In the genomic region with DNA sequence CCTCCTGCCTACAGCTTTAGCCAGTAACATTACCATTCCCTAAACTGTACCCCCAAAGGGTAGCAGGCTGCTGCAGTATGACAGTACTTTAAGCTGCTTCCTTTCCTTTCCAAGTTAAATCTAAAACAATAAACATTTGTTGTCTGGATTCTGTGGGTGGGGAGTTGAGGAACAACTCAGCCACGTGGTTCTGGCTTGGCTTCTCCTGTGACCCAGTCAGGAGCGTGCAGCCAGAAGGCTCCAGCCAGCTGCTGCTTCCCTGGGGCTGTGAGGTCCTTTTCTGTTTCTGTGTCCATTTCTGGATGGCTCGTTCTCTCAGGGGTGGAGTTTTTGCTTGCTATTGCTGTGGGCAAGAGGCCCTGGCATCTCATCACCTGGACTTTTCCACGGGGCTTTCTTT, we compare ENCODE assay signal across 12 mouse cellular contexts.
DNase-seq lines count a peak whose midpoint lies in the region; ATAC-seq and TF ChIP-seq lines count a peak whose summit lies in the region.
"Had no signal": no experiment of that assay in that cellular context is flagged by ENCODE, and none has a peak within 500 bp of the region (broad histone marks: within the 10 kb centered on the region; RNA-seq: fewer than 3 reads in every experiment).

No protein-coding gene starts in this region.

- 46% methylated on average over 4 of the region's 4 CpGs for WGBS in lung, embryonic 16.5 days
- 18% methylated on average over 4 of the region's 4 CpGs for WGBS in lung, adult 2 months
- 21% methylated on average over 4 of the region's 4 CpGs for WGBS in heart, adult 2 months
- WGBS in liver, embryonic 11.5 days = 76% methylated on average over 4 of the region's 4 CpGs

- peak; percentile 66 for ATAC-seq in lung, embryonic 16.5 days (ENCODE audit: low read depth)
- ATAC-seq in liver, embryonic 11.5 days (replicated peaks; ENCODE audit: low FRiP score) = no peak
- ATAC-seq: forebrain, embryonic 15.5 days had no signal

- no peak overlapping the region for H3K4me3 ChIP-seq in lung, embryonic 16.5 days (ENCODE audit: low read length)
- no peak overlapping the region for H3K4me3 ChIP-seq in lung, adult 2 months (replicated peaks; ENCODE audit: extremely low read depth, low read depth, low read length)
- H3K4me3 ChIP-seq in heart, adult 2 months = no peak overlapping the region
- H3K4me3 ChIP-seq in liver, embryonic 11.5 days (ENCODE audit: low read depth, low read length) = no peak overlapping the region
- H3K4me3 ChIP-seq: forebrain, embryonic 15.5 days had no signal

- no peaks in the 10 kb centered on the region for H3K79me2 ChIP-seq in heart, adult 2 months (replicated peaks; ENCODE audit: control insufficient read depth, insufficient read depth, low read length)

- TF ChIP-seq EP300 in heart, adult 2 months (IDR thresholded peaks at IDR 0.05; ENCODE audit: insufficient read depth, low read depth, low read length) = no peak

- DNase-seq in adrenal gland, postnatal 10 days = peak; percentile 28
- no peak for DNase-seq in adrenal gland, postnatal 14 days
- DNase-seq in lung, adult 2 months = no peak
- peak; percentile 48 to 67 for DNase-seq in heart, adult 2 months
- peak; percentile 36 to 59 for DNase-seq in lung, postnatal 4 days
- no peak for DNase-seq in liver, embryonic 11.5 days (ENCODE audit: low spot score)
- no peak for DNase-seq in ovary, postnatal 10 days (ENCODE audit: low spot score)
- DNase-seq: cerebellum, adult 11-12 months; right cerebral cortex, postnatal 14 days had no signal

- no peaks in the 10 kb centered on the region for H3K36me3 ChIP-seq in lung, embryonic 16.5 days (ENCODE audit: control insufficient read depth, insufficient read depth, low read length)
- H3K36me3 ChIP-seq in heart, adult 2 months (ENCODE audit: control insufficient read depth, insufficient read depth, low read length) = no peaks in the 10 kb centered on the region
- no peaks in the 10 kb centered on the region for H3K36me3 ChIP-seq in liver, embryonic 11.5 days (ENCODE audit: control insufficient read depth, insufficient read depth, low read length)
- H3K36me3 ChIP-seq: forebrain, embryonic 15.5 days had no signal

- H3K9me3 ChIP-seq in lung, embryonic 16.5 days (ENCODE audit: control insufficient read depth, low read length) = no peaks in the 10 kb centered on the region
- H3K9me3 ChIP-seq in liver, embryonic 11.5 days (ENCODE audit: control insufficient read depth, low read length) = no peaks in the 10 kb centered on the region
- H3K9me3 ChIP-seq: forebrain, embryonic 15.5 days had no signal

- peak overlapping the region; percentile 54 for H3K27ac ChIP-seq in lung, embryonic 16.5 days (ENCODE audit: low read length)
- peak overlapping the region; percentile 77 for H3K27ac ChIP-seq in heart, adult 2 months
- H3K27ac ChIP-seq in liver, embryonic 11.5 days (ENCODE audit: low read depth, low read length) = no peak overlapping the region
- H3K27ac ChIP-seq: forebrain, embryonic 15.5 days had no signal

- peaks cover 26% of the 10 kb centered on the region for H3K4me1 ChIP-seq in lung, embryonic 16.5 days (replicated peaks; ENCODE audit: control insufficient read depth, insufficient read depth, low read length)
- H3K4me1 ChIP-seq in lung, adult 2 months (ENCODE audit: control insufficient read depth, insufficient read depth, low read length) = peaks cover 19% of the 10 kb centered on the region
- peaks cover 6% of the 10 kb centered on the region for H3K4me1 ChIP-seq in heart, adult 2 months (ENCODE audit: control insufficient read depth, insufficient read depth, low read length)
- H3K4me1 ChIP-seq in liver, embryonic 11.5 days (replicated peaks; ENCODE audit: control insufficient read depth, insufficient read depth, low read length) = no peaks in the 10 kb centered on the region
- H3K4me1 ChIP-seq: forebrain, embryonic 15.5 days had no signal

- H3K27me3 ChIP-seq in lung, embryonic 16.5 days (ENCODE audit: control insufficient read depth, insufficient read depth, low read depth, low read length) = no peaks in the 10 kb centered on the region
- H3K27me3 ChIP-seq in heart, adult 2 months (ENCODE audit: control insufficient read depth, insufficient read depth, low read length) = no peaks in the 10 kb centered on the region
- H3K27me3 ChIP-seq in liver, embryonic 11.5 days (replicated peaks; ENCODE audit: control insufficient read depth, insufficient read depth, low read length) = no peaks in the 10 kb centered on the region
- H3K27me3 ChIP-seq: forebrain, embryonic 15.5 days had no signal

- no peak for TF ChIP-seq POLR2A in lung, adult 2 months (IDR thresholded peaks at IDR 0.05; ENCODE audit: borderline replicate concordance, extremely low read depth, low read depth, low read length)
- TF ChIP-seq POLR2A in heart, adult 2 months (IDR thresholded peaks at IDR 0.05; ENCODE audit: insufficient read depth, low read depth, low read length) = no peak

- H3K4me2 ChIP-seq in lung, embryonic 16.5 days (ENCODE audit: low read depth, low read length) = no peak overlapping the region
- no peak overlapping the region for H3K4me2 ChIP-seq in liver, embryonic 11.5 days
- H3K4me2 ChIP-seq: forebrain, embryonic 15.5 days; midbrain, embryonic 11.5 days had no signal

- TF ChIP-seq CTCF in lung, adult 2 months (IDR thresholded peaks at IDR 0.05; ENCODE audit: insufficient read depth, low read length) = no peak
- TF ChIP-seq CTCF in heart, adult 2 months (IDR thresholded peaks at IDR 0.05) = no peak

- no peak overlapping the region for H3K9ac ChIP-seq in lung, embryonic 16.5 days (ENCODE audit: low read length)
- H3K9ac ChIP-seq in heart, adult 2 months (ENCODE audit: low read depth, low read length) = no peak overlapping the region
- H3K9ac ChIP-seq in liver, embryonic 11.5 days (ENCODE audit: low read depth, low read length) = no peak overlapping the region
- H3K9ac ChIP-seq: forebrain, embryonic 15.5 days had no signal

- intact Hi-C loops in heart, adult 2 months (cut with DNase I) = no loop called here

Comparison
In these comparisons a context has a peak if more than half of its experiments do, and no peak if none do; other contexts are left out.
1. DNase-seq: peak in adrenal gland, postnatal 10 days (single experiment), heart, adult 2 months (2 of 2) and lung, postnatal 4 days (2 of 2); none in adrenal gland, postnatal 14 days (single experiment), lung, adult 2 months (single experiment), liver, embryonic 11.5 days (single experiment) and ovary, postnatal 10 days (single experiment).